Mouse (Mus musculus): ENCODE data around the gene Prtn3.

GRCm38 (mm10) chr10:79853860-79854795 is 20.1 kb upstream of the Prtn3 start, which contains the start of gene Ptbp1:
- TF ChIP-seq CTCF (IDR thresholded peaks at IDR 0.05; ENCODE audit: control insufficient read depth, insufficient read depth, insufficient replicate concordance, low read depth, low read length) = peak; percentile 11; the same call in 1 of the 2 replicates
- peak; percentile 77 for TF ChIP-seq POLR2A (IDR thresholded peaks at IDR 0.05; ENCODE audit: control insufficient read depth, low read depth, low read length)
